Mouse (Mus musculus) stomach, embryonic 16.5 days (tissue): ENCODE results near the gene Asb5. TPM values are rescaled to one million over a fixed set of nuclear protein-coding genes. Genes with fewer than 3 reads are reported as not detected.
"Not testable (repeated sequence)": the region's sequence is repeated elsewhere in the genome, so short reads cannot be mapped to it uniquely, and the experiment has no call there.

ENCODE experiments used
- ATAC-seq: fragments of 200-750 bp; cut with Nextera tagmentation; 2 replicates; pipeline ENCODE4 v1.8.0; 2017; ENCODE audit warnings: moderate number of reproducible peaks, moderate TSS enrichment; ENCODE audit not compliant: insufficient read depth, low FRiP score
- H3K27ac ChIP-seq: fragments of 300-500 bp; sonication (generic); 2 replicates; pipeline ENCODE4 v1.5.1; 2014; ENCODE audit warnings: low read length
- H3K27me3 ChIP-seq: fragments of 300-500 bp; sonication (generic); 2 replicates; pipeline ENCODE4 v1.6.1; 2014; ENCODE audit warnings: low read length, control low read depth, mixed read lengths; ENCODE audit not compliant: control insufficient read depth, insufficient read depth
- H3K36me3 ChIP-seq: fragments of 300-500 bp; sonication (generic); 2 replicates; pipeline ENCODE4 v1.6.1; 2014; ENCODE audit warnings: low read length; ENCODE audit not compliant: control insufficient read depth, insufficient read depth
- H3K4me1 ChIP-seq: fragments of 300-500 bp; sonication (generic); 2 replicates; pipeline ENCODE4 v1.6.1; 2014; ENCODE audit warnings: low read length, control low read depth, mixed read lengths; ENCODE audit not compliant: control insufficient read depth, insufficient read depth
- H3K4me2 ChIP-seq: fragments of 300-500 bp; sonication (generic); 2 replicates; pipeline ENCODE4 v1.6.1; 2014; ENCODE audit warnings: low read depth, low read length, mixed read lengths
- H3K4me3 ChIP-seq: fragments of 300-500 bp; sonication (generic); replicated peaks from 2 replicates; pipeline ENCODE4 v1.5.1; 2014; ENCODE audit warnings: mild to moderate bottlenecking, low read length
- H3K9ac ChIP-seq: fragments of 300-500 bp; sonication (generic); 2 replicates; pipeline ENCODE4 v1.6.1; 2014; ENCODE audit warnings: low read length
- H3K9me3 ChIP-seq: fragments of 300-500 bp; sonication (generic); replicated peaks from 2 replicates; pipeline ENCODE4 v1.6.1; 2016; ENCODE audit warnings: low read length, control low read depth; ENCODE audit not compliant: control insufficient read depth
- WGBS: fragments of 180-500 bp; shearing (Covaris S2); extraction: QIAGEN DNeasy Blood & Tissue Kit; methylation state at CpG from one replicate; pipeline ENCODE4 v1.1.7; 2014; 5-methylcytosine and 5-hydroxymethylcytosine counted together
- polyA plus RNA-seq: library from polyadenylated mRNA; unstranded; fragments of >200 nt; fragmentation: Nextera tagmentation; extraction: Ambion mirVana; gene quantifications from 2 replicates; pipeline ENCODE4 v1.2.1, GENCODE M21; 2015

Gene Asb5
- polyA plus RNA-seq, 1 experiment from 2014 or later = 4.4 TPM

GRCm38 (mm10) chr8:54596940-54597339 is 67.6 kb downstream of the Asb5 start:
- H3K27ac ChIP-seq = no peak overlapping the region
- no peaks in the 10 kb centered on the region for H3K27me3 ChIP-seq
- no peak overlapping the region for H3K9ac ChIP-seq
- 0 out of 2 replicates have a peak, but pooled peaks cover 3% of the 10 kb centered on the region for H3K4me1 ChIP-seq
- no peak overlapping the region for H3K4me3 ChIP-seq
- ATAC-seq = no peak
- no peaks in the 10 kb centered on the region for H3K36me3 ChIP-seq
- no peak overlapping the region for H3K4me2 ChIP-seq
- H3K9me3 ChIP-seq = no peaks in the 10 kb centered on the region
- 92% methylated on average over 2 of the region's 2 CpGs for WGBS

- Histone ChIP-seq H3K9ac (no peak overlapping the region), H3K36me3 (no peaks in the 10 kb centered on the region), H3K4me2 (no peak overlapping the region), H3K9me3 (no peaks in the 10 kb centered on the region), H3K4me3 (no peak overlapping the region), H3K27me3 (no peaks in the 10 kb centered on the region), H3K27ac (no peak overlapping the region), H3K4me1 (0 out of 2 replicates have a peak, but pooled peaks cover 3% of the 10 kb centered on the region)
- WGBS = 84% methylated on average over 2 of the region's 2 CpGs
- ATAC-seq = no peak
These were observed 68.0 kb downstream of the Asb5 start for GRCm38 (mm10) chr8:54597386-54597785.

GRCm38 (mm10) chr8:54600671-54601251 is 71.4 kb downstream of the Asb5 start, which contains the start of gene Spata4:
TSS of gene Spata4 (plus strand) at chr8:54600781.
- Histone ChIP-seq H3K4me1 (0 out of 2 replicates have a peak, but pooled peaks cover 3% of the 10 kb centered on the region), H3K4me2 (peak within 1 kb of the TSS; percentile 57), H3K27me3 (no peaks in the 10 kb centered on the region), H3K36me3 (no peaks in the 10 kb centered on the region), H3K4me3 (peak within 1 kb of the TSS; percentile 34), H3K27ac (no peak within 1 kb of the TSS), H3K9ac (peak within 1 kb of the TSS; percentile 31), H3K9me3 (no peaks in the 10 kb centered on the region)
- WGBS = 13% methylated on average over 21 of the region's 21 CpGs
- peak; percentile 77 for ATAC-seq

GRCm38 (mm10) chr8:54603440-54603839 is 74.1 kb downstream of the Asb5 start:
- 0 out of 2 replicates have a peak, but pooled peaks cover 3% of the 10 kb centered on the region for H3K4me1 ChIP-seq
- no peak overlapping the region for H3K4me3 ChIP-seq
- no peak overlapping the region for H3K9ac ChIP-seq
- H3K36me3 ChIP-seq = no peaks in the 10 kb centered on the region
- ATAC-seq = no peak
- H3K9me3 ChIP-seq = no peaks in the 10 kb centered on the region
- 77% methylated on average over 4 of the region's 4 CpGs for WGBS
- H3K4me2 ChIP-seq = no peak overlapping the region
- no peaks in the 10 kb centered on the region for H3K27me3 ChIP-seq
- no peak overlapping the region for H3K27ac ChIP-seq

- 81% methylated on average over 2 of the region's 2 CpGs for WGBS
- no peak for ATAC-seq
- Histone ChIP-seq H3K9me3 (no peaks in the 10 kb centered on the region), H3K4me2 (no peak overlapping the region), H3K36me3 (no peaks in the 10 kb centered on the region), H3K27me3 (no peaks in the 10 kb centered on the region), H3K4me1 (no peaks in the 10 kb centered on the region), H3K4me3 (no peak overlapping the region), H3K27ac (no peak overlapping the region), H3K9ac (no peak overlapping the region)
These were observed 80.0 kb downstream of the Asb5 start for GRCm38 (mm10) chr8:54609336-54609735.

GRCm38 (mm10) chr8:54610238-54610637 is 80.9 kb downstream of the Asb5 start:
- Histone ChIP-seq H3K9me3 (no peaks in the 10 kb centered on the region), H3K4me3 (no peak overlapping the region), H3K36me3 (no peaks in the 10 kb centered on the region), H3K27me3 (no peaks in the 10 kb centered on the region), H3K27ac (no peak overlapping the region), H3K9ac (no peak overlapping the region), H3K4me2 (no peak overlapping the region), H3K4me1 (no peaks in the 10 kb centered on the region)
- no peak for ATAC-seq
- 66% methylated on average over 4 of the region's 4 CpGs for WGBS

GRCm38 (mm10) chr8:54616710-54617109 is 87.3 kb downstream of the Asb5 start:
- not testable (repeated sequence) for H3K36me3 ChIP-seq, H3K4me2 ChIP-seq, ATAC-seq, H3K9ac ChIP-seq, H3K4me3 ChIP-seq, H3K4me1 ChIP-seq, H3K9me3 ChIP-seq, H3K27ac ChIP-seq, H3K27me3 ChIP-seq
- 76% methylated on average over 17 of the region's 17 CpGs for WGBS

Other genes starting within 250 kb of the Asb5 start
- gene Spcs3, start 418 bp downstream of the Asb5 start, polyA plus RNA-seq = 105 and 110 TPM in 2 replicates
- gene Spata4, start 71.2 kb downstream of the Asb5 start, polyA plus RNA-seq = not detected in 2 replicates